Mouse (Mus musculus) ES-E14 (cell line): ENCODE measurements around the gene Mrpl58. TPM values are rescaled to one million over a fixed set of nuclear protein-coding genes. Genes with fewer than 3 reads are reported as not detected.

ENCODE experiments used
- DNase-seq: peaks from one replicate; pipeline ENCODE4 v3.0.0-alpha.2; 2013; ENCODE audit warnings: low read depth, low spot score
- H3K27ac ChIP-seq: 2 replicates; pipeline ENCODE4 v1.5.1; 2012; ENCODE audit warnings: low read depth, mild to moderate bottlenecking, low read length, moderate library complexity, mixed read lengths; ENCODE audit not compliant: poor library complexity, insufficient read depth, severe bottlenecking
- H3K36me3 ChIP-seq: 2 replicates; pipeline ENCODE4 v1.6.1; 2012; ENCODE audit warnings: mild to moderate bottlenecking, low read length, moderate library complexity, mixed read lengths; ENCODE audit not compliant: control insufficient read depth, poor library complexity, insufficient read depth, severe bottlenecking
- H3K4me1 ChIP-seq, 2 experiments: fragments of 150-350 bp in 1 of 2; sonication (generic) in 1 of 2; 2 replicates each; pipeline ENCODE4 v1.6.1; 2012; ENCODE audit warnings: low read length in 2 of 2, mild to moderate bottlenecking in 1 of 2, mixed read lengths in 1 of 2; ENCODE audit not compliant: control insufficient read depth in 2 of 2, insufficient read depth in 2 of 2, poor library complexity in 1 of 2
- H3K4me3 ChIP-seq, 2 experiments: fragments of 150-350 bp in 1 of 2; sonication (generic) in 1 of 2; 2 replicates each; pipeline ENCODE4 v1.5.1; 2012; ENCODE audit warnings: low read length in 2 of 2, low read depth in 1 of 2, mild to moderate bottlenecking in 1 of 2, mixed read lengths in 1 of 2; ENCODE audit not compliant: insufficient read depth in 1 of 2, poor library complexity in 1 of 2, severe bottlenecking in 1 of 2
- H3K9ac ChIP-seq: 2 replicates; pipeline ENCODE4 v1.6.1; 2012; ENCODE audit warnings: low read depth, mild to moderate bottlenecking, low read length, mixed read lengths; ENCODE audit not compliant: poor library complexity, insufficient read depth, severe bottlenecking
- H3K9me3 ChIP-seq: fragments of 150-350 bp; sonication (generic); 2 replicates; pipeline ENCODE4 v1.6.1; 2012; ENCODE audit warnings: low read depth, mild to moderate bottlenecking, low read length; ENCODE audit not compliant: control insufficient read depth, insufficient read depth
- CHD2 ChIP-seq: IDR thresholded peaks from 2 replicates; pipeline ENCODE4 v1.6.1; 2014; ENCODE audit warnings: mild to moderate bottlenecking, low read depth, low read length, inconsistent platforms
- HCFC1 ChIP-seq: IDR thresholded peaks from 2 replicates; pipeline ENCODE4 v1.6.1; 2012; ENCODE audit warnings: low read length, inconsistent platforms, borderline replicate concordance; ENCODE audit not compliant: insufficient read depth
- MAFK ChIP-seq: IDR thresholded peaks from 2 replicates; pipeline ENCODE4 v1.6.1; 2014; ENCODE audit warnings: mild to moderate bottlenecking, low read depth, low read length, inconsistent platforms; ENCODE audit not compliant: insufficient read depth
- ZC3H11A ChIP-seq: IDR thresholded peaks from 2 replicates; pipeline ENCODE4 v1.6.1; 2012; ENCODE audit warnings: low read depth, mild to moderate bottlenecking, inconsistent platforms, low read length, borderline replicate concordance
- ZNF384 ChIP-seq: IDR thresholded peaks from 2 replicates; pipeline ENCODE4 v1.6.1; 2012; ENCODE audit warnings: low read depth, low read length, inconsistent platforms
- in situ Hi-C, 2 experiments: fragments of 600-800 bp; cut with MboI; formaldehyde crosslinking; loops; one replicate each; pipeline ENCODE4 v1.15.1; 2025; ENCODE audit warnings: low sequenced_read_pairs in 2 of 2, inconsistent platforms in 1 of 2; ENCODE audit not compliant: unreplicated experiment in 2 of 2
- total RNA-seq: library from RNA; depleted of rRNA; stranded (reverse); fragments of 300-350 nt; gene quantifications from 2 replicates; pipeline ENCODE4 v1.2.3, GENCODE M21; 2012

Mrpl58 gene
- total RNA-seq, 1 experiment = 89.3 TPM

DNA sequence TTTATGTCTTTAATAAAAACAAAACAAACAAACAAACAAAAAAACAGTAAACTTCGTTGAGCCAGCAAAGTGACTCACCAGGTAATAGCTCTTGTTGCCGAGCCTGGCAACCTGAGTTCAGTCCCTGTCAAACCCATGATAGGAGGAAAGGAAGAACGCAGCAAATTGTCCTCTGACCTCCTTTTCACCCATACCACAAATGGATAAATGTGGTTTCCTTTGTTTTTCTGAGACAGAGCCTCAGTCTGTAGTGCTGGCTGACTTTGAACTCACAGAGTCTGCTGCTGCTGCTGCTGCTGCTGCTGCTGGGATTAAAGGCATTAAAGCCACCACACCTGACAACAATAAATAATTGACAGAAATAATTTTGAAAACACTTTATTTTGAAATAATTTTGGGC lies 19.5 kb downstream of the Mrpl58 start:
- DNase-seq = no peak
- no peak overlapping the region for H3K27ac ChIP-seq
- no peaks in the 10 kb centered on the region for H3K9me3 ChIP-seq
- no peak overlapping the region for H3K9ac ChIP-seq
- TF ChIP-seq ZC3H11A (no peak), HCFC1 (no peak), CHD2 (no peak), MAFK (no peak), ZNF384 (no peak)
- no peak overlapping the region for H3K4me3 ChIP-seq
- no peaks in the 10 kb centered on the region for H3K36me3 ChIP-seq
- in situ Hi-C loops = no loop called here
- H3K4me1 ChIP-seq = peaks cover 2 to 8% of the 10 kb centered on the region in 2 experiments; a peak in 3 of 4 replicates

DNA sequence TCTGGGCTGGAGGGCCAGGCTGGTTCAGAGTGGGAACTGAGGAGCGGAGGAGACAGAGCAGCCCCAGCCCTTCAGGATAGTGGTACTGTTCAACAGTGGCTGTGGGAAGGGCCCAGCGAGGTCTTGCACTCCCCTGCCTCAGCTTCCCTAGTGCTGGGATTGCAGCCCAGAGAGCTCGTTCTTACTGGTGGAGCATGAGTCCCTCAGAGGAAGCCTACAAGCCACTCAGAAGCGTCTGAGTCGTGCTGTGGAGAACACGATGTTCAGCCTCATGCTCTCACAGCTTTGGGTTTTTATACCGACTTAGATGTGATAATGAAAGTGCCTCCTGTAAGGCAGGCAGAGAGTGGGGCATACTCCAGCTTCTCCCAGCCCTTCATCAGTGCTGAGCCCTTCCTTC lies 21.1 kb downstream of the Mrpl58 start:
- Histone ChIP-seq H3K4me1 (peaks cover 4 to 7% of the 10 kb centered on the region in 2 experiments; a peak in 2 of 4 replicates), H3K9me3 (no peaks in the 10 kb centered on the region), H3K4me3 (no peak overlapping the region), H3K27ac (no peak overlapping the region), H3K36me3 (peaks cover 9% of the 10 kb centered on the region; the same call in 1 of the 2 replicates), H3K9ac (no peak overlapping the region)
- TF ChIP-seq ZNF384 (no peak), ZC3H11A (no peak), MAFK (no peak), HCFC1 (no peak), CHD2 (no peak)
- DNase-seq = no peak
- in situ Hi-C loops = no loop called here

DNA sequence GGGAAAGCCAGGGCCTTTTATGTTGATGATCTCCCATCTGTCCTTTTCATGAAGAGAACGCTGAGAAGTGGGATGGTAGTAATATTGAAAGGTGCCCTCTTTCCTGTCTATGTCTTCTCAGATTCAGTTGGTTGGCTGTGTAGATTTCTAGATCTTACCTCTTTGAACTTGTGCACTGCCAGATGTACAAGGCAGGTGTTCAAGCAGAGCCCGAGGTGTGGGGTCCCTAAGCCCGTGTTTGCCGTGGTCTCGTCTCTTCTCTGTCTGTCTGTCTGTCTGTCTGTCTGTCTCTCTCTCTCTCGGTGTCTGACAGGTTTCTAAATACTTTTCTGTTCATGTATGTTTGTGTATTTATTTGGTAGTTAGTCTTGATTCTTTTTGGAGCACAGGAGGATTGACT lies 22.1 kb downstream of the Mrpl58 start:
- H3K4me3 ChIP-seq = no peak overlapping the region
- no peak overlapping the region for H3K27ac ChIP-seq
- no peak for TF ChIP-seq CHD2
- no peak overlapping the region for H3K9ac ChIP-seq
- in situ Hi-C loops = no loop called here
- H3K9me3 ChIP-seq = no peaks in the 10 kb centered on the region
- no peak for DNase-seq
- peaks cover 16% of the 10 kb centered on the region; the same call in 1 of the 2 replicates for H3K36me3 ChIP-seq
- peaks cover 4 to 7% of the 10 kb centered on the region in 2 experiments; a peak in 2 of 4 replicates for H3K4me1 ChIP-seq

DNA sequence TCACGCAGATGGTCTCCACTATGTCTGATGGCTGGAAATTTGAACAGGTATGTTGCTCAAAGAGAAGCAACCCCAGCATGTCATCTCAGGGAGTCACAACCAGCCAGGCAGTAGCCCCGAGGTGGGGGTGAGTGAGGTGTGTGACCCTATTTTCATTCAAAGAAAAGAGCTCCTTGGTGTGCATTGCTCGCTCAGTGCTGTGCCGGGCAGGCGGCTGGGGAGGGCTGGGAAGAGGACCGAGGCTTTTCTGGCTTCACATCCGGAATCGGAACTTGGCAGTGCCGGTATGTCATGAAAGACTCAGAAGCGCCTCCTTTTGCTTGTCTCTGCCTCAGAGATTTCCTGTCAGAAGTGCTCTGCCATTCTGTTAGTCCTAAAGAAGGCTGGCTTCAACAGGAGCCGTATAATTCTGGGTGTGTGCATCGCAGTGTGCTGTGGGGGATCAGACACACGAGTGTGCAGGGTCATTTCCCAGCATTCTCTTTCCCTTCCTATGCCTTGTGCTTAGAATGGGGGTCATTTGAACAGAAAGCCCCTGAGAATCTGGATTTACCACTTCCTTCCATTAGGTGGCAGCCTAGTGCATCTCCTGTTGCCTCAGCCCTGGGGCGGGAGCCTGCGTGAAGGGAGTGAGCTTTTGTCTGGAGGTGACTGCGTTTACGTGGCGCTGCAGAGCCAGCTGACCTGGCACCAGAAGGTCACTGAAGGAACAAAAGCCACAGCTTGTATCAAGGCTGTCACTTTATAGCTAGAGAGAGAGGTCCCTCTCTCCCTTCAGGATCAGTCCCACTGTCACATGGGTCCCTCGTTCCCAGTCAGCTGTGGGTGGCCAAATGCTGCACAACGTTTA lies 24.2 kb downstream of the Mrpl58 start:
- Histone ChIP-seq H3K9ac (peak overlapping the region; percentile 49; the same call in 1 of the 2 replicates), H3K4me3 (peak overlapping the region; percentile 39 to 52), H3K27ac (no peak overlapping the region), H3K36me3 (peaks cover 24% of the 10 kb centered on the region; the same call in 1 of the 2 replicates), H3K4me1 (peaks cover 4% of the 10 kb centered on the region in 2 experiments; a peak in 2 of 4 replicates), H3K9me3 (no peaks in the 10 kb centered on the region)
- peak; percentile 89 for DNase-seq
- TF ChIP-seq ZNF384 (no peak), MAFK (no peak), CHD2 (no peak), HCFC1 (peak; percentile 34; the same call in 1 of the 2 replicates)
- in situ Hi-C loops = no loop called here
